Mouse (Mus musculus): Measurements from ENCODE around the gene Eya3.

Gene Eya3

DNA sequence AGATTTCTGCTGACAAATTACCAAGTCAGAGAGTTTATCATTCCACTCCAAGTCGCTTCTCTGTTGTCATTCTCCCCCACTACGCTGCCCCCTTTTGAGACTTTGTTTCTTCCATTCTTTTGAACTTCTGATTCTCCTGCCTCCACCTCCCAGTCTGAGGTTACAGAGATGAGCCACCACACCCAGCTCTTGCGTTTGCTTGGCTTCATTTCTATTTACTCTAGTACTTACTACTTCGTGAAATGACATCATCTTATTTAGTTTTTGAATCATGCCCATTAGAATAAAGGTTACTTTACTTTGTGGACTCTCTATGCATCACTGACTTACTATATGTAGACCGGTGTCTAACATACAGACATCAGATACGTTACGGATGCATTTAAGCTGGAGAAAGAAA, 8.7 kb downstream of the Eya3 start:
- DNase-seq (ENCODE audit: low read depth), result no peak

DNA sequence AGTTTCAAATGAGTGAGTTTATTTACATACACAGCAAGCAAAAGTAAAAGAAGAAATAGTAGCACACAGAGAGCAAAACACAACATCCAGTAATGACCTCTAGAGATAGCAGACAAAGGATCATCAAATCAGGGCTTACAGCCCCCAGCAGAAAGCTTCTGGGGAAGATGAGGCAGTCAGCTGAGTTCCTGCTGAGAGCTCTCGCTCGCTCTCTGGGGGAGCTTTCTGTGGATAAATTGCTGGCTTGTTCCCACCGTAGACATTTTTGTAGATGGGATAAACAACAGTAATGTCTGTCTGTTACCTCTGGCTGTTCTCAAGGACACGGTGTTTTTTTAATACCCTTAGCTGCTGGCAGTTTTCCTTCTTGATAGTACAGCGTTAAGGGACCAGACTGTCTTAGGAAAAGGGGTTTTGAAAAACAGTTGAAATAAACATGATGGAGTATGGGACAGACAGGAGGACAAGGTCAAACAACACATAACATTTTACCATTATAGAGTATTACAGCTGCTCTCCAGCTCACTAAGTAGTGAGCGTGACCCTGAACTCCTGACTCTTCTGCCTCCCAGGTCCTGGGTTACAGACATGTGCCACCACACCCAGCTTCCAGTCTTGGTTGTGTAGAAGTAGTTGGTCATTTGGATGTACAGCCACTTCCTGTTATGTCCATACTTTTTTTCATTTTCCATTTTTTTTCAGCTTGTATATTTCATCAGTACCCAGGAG, 10.6 kb downstream of the Eya3 start:
- DNase-seq (ENCODE audit: low read depth), result no peak

GRCm38 (mm10) chr4:132652842-132653241, 14.1 kb downstream of the Eya3 start:
- DNase-seq (ENCODE audit: low read depth), result peak; percentile 92

DNA sequence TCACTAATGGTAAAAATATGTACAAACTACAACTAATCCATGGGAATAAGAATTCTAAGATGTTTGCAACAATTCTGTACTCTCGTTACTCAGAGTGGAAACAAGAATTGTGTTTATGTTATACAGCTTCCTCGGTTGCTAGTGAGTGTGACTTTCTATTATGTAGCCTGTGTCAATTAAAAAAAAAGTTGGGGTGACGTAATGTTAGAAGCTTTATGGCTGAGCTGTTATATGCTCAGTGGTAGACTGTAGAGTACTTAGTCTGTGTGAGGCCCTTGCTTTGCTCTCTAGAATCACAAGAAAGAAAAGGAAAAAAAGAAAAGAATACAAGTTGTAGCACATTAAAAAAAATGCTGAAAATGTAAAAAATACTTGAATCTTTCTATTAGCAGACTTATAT, 15.0 kb downstream of the Eya3 start:
- no peak for DNase-seq (ENCODE audit: low read depth)

GRCm38 (mm10) chr4:132655290-132655689, 16.5 kb downstream of the Eya3 start:
- peak; percentile 21 for DNase-seq (ENCODE audit: low read depth)

- DNase-seq (ENCODE audit: low read depth), result no peak
Observed at GRCm38 (mm10) chr4:132659106-132659505, 20.3 kb downstream of the Eya3 start.

DNA sequence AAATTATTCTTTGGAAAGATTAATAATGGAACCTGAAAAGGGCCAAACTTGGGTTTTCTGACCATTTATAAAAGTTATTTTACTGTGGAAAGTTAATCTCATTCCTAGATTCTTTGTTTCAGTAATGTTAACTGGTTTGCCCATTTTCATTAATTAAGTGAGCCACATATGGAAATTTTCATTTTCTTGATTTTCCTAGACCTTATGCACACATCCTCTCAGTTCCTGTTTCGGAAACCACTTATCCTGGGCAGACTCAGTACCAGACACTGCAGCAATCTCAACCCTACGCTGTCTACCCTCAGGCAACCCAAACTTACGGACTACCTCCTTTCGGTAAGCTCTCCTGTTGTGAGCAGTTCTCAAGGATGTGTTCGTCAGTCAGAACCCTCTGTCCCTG, 33.9 kb downstream of the Eya3 start:
- DNase-seq (ENCODE audit: low read depth), result no peak

GRCm38 (mm10) chr4:132676771-132677539, 38.2 kb downstream of the Eya3 start:
- peak; percentile 79 for DNase-seq (ENCODE audit: low read depth)

DNA sequence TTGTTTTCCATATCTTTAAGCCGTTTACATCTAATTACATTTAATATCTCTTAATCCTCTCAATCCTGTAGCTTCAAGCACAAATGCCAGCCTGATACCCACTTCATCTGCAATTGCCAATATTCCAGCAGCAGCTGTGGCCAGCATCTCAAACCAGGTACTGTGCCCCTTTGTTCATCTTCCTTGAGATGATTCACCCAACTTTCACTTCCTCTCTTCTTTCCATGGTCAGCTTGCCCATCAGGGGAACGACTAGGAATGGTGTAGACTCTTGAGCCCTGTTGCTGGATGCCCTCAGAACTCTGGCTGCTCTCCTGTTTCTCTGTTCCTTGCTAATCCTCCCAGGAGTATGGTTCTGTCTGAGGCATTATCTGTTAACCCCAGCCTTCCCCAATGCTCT, 50.8 kb downstream of the Eya3 start:
- DNase-seq (ENCODE audit: low read depth), result no peak

DNA sequence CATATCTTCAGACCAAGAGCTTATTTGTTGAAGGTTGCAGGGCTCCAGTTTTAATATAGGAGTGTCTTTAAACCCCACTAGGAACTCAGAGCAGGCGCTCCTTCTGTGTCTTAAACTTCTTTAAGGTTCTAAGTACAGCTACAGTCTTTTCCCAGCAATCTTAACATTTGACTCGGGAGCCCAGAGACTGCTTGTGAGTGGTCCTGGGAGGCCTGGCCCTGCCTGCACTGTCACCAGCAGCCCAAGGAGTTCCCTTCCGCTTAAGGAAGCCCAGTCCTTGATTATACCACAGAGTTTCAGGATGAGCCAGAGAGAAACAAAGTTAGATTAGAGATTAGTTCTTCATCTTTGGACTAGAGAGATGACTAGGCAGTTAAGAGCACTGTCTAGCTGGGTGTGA, 54.6 kb downstream of the Eya3 start:
- no peak for DNase-seq (ENCODE audit: low read depth)

DNA sequence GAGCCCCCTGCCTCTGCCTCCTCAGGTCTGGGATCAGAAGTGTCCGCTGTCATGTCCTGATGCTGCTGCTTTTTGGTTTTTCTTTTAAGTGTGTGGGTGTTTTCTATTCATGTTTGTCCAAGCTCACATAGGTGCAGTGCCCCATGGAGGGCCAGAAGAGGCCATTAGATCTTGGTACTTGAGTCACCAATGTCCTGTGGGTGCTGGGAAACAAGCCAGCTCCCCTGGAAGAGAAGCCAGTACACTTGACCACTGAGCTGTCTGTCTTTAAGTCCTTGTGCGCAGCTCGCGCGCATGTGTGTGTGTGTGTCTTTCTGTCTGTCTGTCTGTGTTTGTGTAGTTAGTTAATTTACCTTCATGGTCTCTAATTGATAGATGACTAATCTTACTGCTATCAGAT, 63.3 kb downstream of the Eya3 start:
- DNase-seq (ENCODE audit: low read depth), result no peak

GRCm38 (mm10) chr4:132706885-132707284, 68.1 kb downstream of the Eya3 start:
- no peak for DNase-seq (ENCODE audit: low read depth)

GRCm38 (mm10) chr4:132713181-132713580, 74.4 kb downstream of the Eya3 start:
- no peak for DNase-seq (ENCODE audit: low read depth)

DNA sequence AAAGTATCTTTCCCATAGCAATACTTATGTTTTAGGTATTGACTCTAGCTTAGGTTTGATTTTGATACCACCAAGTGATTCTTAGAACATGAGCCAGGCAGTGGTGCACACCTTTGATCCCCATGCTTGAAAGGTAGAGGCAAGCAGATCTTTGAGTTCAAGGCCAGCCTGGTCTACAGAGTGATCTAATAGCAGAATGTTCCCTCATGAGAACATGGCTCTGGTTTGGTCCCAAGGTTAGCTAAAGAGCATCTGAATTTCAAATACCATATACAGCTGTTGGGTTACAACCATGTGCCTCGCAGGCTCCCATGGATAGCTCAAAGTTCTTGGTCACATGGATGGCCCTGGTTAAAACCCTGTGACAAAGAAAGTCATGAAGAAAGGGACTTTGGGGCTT, 79.5 kb downstream of the Eya3 start:
- DNase-seq (ENCODE audit: low read depth), result no peak

DNA sequence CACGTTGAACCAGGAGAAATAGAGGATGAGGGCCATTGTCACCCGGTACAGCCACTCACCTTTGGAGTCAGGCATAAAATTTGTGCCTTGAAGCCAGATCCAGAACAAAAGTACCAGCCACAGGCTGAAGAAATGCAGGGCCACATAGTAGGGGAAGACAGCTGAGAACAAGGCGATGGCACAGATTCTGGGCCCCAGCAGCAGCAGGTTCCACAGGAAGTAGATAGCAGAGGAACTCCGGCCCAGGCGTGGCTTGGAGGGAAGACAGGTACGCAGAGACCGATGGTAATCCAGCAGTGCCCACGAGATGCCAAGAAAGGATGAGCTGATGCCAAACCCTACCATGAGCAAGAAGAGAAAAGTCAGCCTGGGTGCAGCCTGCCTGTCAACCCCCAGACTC, 89.4 kb downstream of the Eya3 start:
- no peak for DNase-seq (ENCODE audit: low read depth)

DNA sequence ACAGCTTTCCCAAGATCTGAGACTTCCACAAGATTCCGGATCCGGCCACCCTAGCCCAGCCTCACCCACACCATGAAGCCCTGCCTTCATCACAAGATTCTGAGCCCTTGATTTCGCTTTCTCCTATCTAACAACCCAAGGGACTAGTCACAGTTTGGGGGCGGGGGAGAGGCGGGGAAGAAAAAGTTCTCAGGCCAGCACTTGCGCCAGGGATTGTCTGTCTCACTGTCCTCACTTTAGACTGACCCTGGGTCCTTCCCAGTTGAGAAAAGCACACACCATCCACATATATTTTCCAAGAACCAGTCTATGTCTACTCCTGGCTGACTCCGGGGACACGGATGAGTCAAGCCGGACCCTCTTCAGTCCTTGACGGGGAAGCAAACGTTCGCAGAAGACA, 92.8 kb downstream of the Eya3 start:
- peak; percentile 52 for DNase-seq (ENCODE audit: low read depth)

DNA sequence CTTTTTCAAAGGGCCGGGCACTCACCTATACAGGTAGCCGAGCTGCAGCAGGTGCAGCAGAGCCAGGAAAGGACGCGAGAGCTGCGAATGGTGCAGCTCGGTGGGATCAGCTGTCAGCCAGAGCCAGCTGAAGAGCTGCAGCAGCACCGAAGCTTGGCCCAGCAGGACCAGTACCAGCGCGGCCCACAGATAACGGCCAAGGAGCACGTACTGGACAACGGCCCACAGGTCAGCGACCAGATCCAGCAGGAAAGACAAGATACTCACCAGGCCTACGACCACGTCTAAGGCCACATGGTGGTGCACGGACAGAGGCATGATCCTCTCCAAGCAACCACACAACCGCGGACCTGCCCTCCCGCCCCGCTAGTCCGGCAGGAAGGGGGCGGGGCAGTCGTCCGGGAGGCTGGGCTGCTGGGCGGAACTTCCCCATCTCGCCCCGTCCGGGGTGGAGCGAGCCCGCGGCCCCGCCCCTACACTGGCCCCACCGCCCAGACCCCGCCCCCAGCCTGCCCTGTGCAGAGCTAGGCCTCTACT, 93.4 kb downstream of the Eya3 start, which contains the start of gene Xkr8:
Xkr8 (minus strand) TSS at position 399 of the 537 bp plus-strand sequence.
- peak; percentile 94 for DNase-seq (ENCODE audit: low read depth)

DNA sequence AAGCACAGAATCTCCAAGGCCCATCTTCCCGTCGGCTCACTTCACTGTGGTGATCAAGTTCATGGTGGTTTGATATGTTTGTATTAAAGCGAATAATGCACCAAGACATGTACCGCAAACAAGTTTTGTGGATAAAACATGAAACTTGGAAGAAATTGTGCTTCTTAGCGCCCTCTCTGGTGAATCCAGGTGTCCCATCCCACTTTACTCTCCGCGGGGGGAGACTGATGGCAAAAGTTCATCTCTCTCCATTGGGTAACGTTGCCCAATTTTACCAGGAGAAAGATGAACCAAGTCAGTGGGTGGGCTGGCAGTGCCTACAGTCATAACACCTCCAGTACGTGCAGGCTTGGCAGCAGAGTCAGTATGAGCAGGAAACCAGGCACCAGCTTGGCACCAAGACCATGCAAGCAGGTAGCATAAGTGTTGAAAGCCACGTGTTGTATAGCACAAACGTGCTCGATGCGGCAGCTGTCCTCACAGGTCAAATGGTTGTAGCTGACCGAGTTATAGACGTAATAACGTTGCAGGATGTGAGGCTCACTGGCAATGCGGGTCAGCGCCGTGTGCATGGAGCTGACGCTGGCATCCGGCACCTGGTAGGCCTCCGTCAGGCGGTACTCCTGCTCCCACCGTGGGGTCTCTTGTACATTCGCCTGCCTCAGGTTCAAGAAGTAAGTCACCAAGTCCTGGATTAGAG, 94.4 kb downstream of the Eya3 start:
- peak; percentile 27 for DNase-seq (ENCODE audit: low read depth)

DNA sequence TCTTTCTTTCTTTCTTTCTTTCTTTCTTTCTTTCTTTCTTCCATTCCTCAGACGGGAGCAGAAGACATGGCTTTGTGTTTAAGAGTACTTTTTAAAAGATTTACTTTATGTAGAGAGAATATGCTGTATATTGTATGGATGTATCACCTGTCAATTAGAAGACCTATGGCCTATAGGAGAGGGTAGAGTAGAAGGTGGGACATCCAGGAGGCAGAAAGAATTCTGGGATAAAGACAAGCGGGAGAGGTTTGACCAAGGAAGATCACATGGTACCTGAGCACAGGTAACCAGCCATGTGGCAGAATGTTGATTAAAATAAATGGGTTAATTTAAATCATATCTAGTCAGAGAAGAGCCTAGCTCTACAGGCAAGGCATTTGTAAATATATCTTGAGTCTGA, 96.0 kb downstream of the Eya3 start:
- no peak for DNase-seq (ENCODE audit: low read depth)

GRCm38 (mm10) chr4:132735389-132735788, 96.6 kb downstream of the Eya3 start:
- DNase-seq (ENCODE audit: low read depth), result peak; percentile 51

- DNase-seq (ENCODE audit: low read depth), result peak; percentile 31
Observed at GRCm38 (mm10) chr4:132735894-132736293, 97.1 kb downstream of the Eya3 start.

- DNase-seq (ENCODE audit: low read depth), result peak; percentile 40
Observed at GRCm38 (mm10) chr4:132737154-132737553, 98.4 kb downstream of the Eya3 start.

GRCm38 (mm10) chr4:132741491-132741890, 102.7 kb downstream of the Eya3 start:
- DNase-seq (ENCODE audit: low read depth), result no peak

All from 416B (cell line).